Mouse (Mus musculus) liver, embryonic 14 days (tissue): ENCODE data around the gene Coro1b. TPM values are rescaled to one million over a fixed set of nuclear protein-coding genes. Genes with fewer than 3 reads are reported as not detected.

Experiments used
- polyA plus RNA-seq: library from polyadenylated mRNA; depleted of rRNA; stranded (reverse); fragments of >200 nt; gene quantifications from 2 replicates; pipeline ENCODE4 v1.2.3, GENCODE M21; 2012; rRNA removed

The Coro1b gene
- polyA plus RNA-seq = 50.4 and 60.2 TPM in 2 replicates

DNA sequence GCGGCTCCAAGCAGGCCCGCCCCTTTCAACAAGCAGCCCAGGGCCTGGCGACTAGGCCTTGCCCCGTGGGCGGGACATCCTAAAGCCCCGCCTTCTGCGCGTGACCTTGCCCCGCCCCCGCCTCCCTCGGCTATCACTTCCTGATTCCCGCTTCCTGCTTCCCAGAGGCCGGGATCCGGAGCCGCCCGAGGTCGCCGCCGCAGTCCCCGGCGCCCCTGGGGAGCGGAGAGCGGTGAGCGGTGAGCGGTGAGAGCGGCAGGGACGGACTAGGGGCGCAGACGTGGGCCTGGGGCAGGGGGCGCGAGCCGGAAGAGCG is at the start of gene Coro1b:
Gene Coro1b (plus strand): TSS at position 129 of the 316 bp plus-strand sequence.

GRCm38 (mm10) chr19:4099837-4100717 is 48.3 kb upstream of the Coro1b start, which contains the start of gene Pitpnm1:
Pitpnm1 (plus strand) TSS chr19:4099998.

GRCm38 (mm10) chr19:4125741-4126696 is 22.4 kb upstream of the Coro1b start, which contains the start of gene Aip:
Aip (minus strand) TSS chr19:4125858.

GRCm38 (mm10) chr19:4139446-4139845 is 9.0 kb upstream of the Coro1b start, which contains the start of gene Gpr152:
Gpr152 (plus strand) TSS chr19:4139787.

DNA sequence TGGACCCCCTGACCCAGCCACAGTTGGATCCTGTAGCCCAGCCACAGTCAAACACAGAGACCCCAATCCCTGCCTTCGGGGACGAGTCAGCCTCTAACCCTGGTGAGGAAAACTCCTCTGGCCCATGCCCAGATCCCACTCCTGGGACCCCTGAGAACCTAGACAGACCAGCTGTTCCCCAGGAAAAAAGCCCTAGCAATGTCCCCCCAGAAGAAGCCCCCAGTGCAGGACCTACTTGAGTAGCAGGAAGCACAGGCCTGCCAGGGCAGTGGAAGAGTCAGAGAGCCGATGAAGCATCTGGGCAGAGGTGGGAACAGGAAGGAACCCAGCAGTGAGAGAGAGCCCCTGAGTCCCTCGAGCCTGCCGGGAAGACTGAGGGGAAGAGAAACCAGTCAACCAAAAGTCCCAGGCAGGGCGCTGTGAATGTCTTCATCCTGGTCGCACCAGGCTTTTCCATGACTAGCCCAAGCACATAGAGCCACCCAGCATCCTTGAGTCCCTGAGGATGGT is 4.6 kb upstream of the Coro1b start, which contains the start of gene Cabp4:
Gene Cabp4 (minus strand): TSS at position 275 of the 510 bp plus-strand sequence.

DNA sequence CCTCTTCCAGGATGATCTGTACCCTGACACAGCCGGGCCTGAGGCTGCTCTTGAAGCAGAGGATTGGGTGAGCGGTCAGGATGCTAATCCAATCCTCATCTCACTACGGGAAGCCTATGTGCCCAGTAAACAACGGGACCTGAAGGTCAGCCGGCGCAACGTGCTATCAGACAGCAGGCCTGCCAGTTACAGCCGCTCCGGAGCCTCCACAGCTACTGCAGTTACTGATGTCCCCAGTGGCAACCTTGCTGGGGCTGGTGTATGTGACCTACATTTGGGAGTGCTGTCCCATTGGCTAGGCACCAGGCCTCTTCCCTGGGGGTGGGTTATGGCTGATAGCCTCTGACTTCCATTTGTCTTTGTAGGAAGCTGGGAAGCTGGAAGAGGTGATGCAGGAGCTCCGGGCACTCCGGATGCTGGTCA is 4.8 kb downstream of the Coro1b start, which contains the start of gene Ptprcap:
Gene Ptprcap (plus strand): TSS at position 373 of the 423 bp plus-strand sequence.

GRCm38 (mm10) chr19:4162646-4163542 is 14.5 kb downstream of the Coro1b start, which contains the start of gene Rps6kb2:
Rps6kb2 (minus strand) TSS chr19:4163354.

GRCm38 (mm10) chr19:4175368-4175947 is 27.0 kb downstream of the Coro1b start, which contains the start of gene Carns1:
Carns1 (minus strand) TSS chr19:4175479.

DNA sequence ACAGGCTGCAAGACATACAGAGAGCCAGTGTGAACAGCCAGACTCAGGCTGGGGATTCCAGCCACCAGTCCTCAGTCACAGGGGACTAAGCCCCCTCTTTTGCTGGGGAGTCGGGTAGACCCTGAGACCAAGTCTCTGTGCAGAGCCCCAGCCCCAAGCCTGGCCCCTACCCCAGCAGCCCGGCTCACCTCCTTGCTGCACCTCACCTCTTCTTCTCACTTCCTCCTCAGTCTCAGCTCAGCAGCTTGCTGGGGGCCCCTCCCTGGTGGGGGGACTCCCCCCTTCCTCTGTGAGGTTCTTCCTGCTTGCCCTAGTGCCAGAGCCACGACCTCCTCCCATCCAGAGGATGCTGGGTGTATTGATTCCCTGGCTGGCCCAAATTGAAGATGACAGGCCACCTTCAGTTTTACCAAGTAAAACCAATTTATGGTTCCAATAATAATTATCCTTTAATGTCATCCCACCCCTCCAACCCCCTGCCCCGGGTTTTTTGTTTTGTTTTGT is 42.5 kb downstream of the Coro1b start, which contains the start of gene Tbc1d10c:
Gene Tbc1d10c (minus strand): TSS at position 454 of the 504 bp plus-strand sequence.

DNA sequence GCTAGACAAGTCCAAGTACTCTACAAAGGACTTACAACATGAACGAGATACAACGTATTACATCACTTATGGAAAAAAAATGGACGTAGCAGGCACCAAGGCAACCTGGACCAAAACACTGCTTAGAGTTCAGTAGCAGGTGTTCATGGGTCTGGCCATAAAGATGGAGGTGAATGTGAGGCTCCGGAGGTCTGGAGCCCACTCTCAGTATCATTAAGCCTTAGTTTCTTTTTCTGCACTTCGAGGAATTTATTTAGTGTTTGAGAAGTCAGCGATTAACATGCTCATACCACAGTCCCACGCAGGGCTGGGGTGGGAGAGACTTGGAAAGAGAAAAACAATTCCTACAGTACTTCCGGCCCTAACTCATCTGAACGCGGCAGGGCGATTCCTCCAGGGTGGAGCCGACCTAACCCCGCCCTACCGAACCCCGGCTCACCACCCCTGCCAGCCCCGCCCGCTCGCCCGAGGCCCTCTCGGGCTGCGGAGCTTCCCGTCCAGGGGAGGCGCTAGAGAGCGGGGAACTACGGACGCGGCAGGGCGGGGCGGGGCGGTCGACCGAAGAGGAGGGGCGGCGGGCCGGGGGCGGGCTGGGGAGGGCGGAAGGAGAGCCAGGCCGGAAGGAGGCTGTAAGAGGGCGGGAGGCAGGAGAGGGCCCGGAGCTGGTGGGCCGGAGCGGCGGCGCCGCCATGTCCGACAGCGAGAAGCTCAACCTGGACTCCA is 43.3 kb downstream of the Coro1b start, which contains the start of gene Ppp1ca:
Gene Ppp1ca (plus strand): TSS at position 538 of the 723 bp plus-strand sequence.

GRCm38 (mm10) chr19:4201291-4201909 is 53.0 kb downstream of the Coro1b start, which contains the start of gene Rad9a:
Rad9a (minus strand) TSS chr19:4201662.

Other genes starting within 250 kb of the Coro1b start
- gene Tcirg1, start 241.5 kb upstream of the Coro1b start, polyA plus RNA-seq = 44.9 and 50.6 TPM in 2 replicates
- gene Ndufs8, start 235.8 kb upstream of the Coro1b start, polyA plus RNA-seq = 113 and 127 TPM in 2 replicates
- 2.7 and 3.6 TPM in 2 replicates for gene Aldh3b1, start 218.8 kb upstream of the Coro1b start, polyA plus RNA-seq
- gene Unc93b1, start 213.4 kb upstream of the Coro1b start, polyA plus RNA-seq = 15.5 and 20.9 TPM in 2 replicates
- gene Aldh3b3, start 190.0 kb upstream of the Coro1b start, polyA plus RNA-seq = 0.02 TPM in 1 of 2 replicates, not detected in the other
- gene Aldh3b2, start 176.3 kb upstream of the Coro1b start, polyA plus RNA-seq = 0.29 and 0.64 TPM in 2 replicates
- gene Acy3, start 162.0 kb upstream of the Coro1b start, polyA plus RNA-seq = 8.6 and 11.4 TPM in 2 replicates
- 0.29 and 0.55 TPM in 2 replicates for gene Tbx10, start 155.9 kb upstream of the Coro1b start, polyA plus RNA-seq
- 2.0 and 3.6 TPM in 2 replicates for gene Nudt8, start 148.0 kb upstream of the Coro1b start, polyA plus RNA-seq
- gene Gm49405, start 148.0 kb upstream of the Coro1b start, polyA plus RNA-seq = 0.59 and 0.60 TPM in 2 replicates
- 1.4 and 1.5 TPM in 2 replicates for gene Doc2g, start 145.3 kb upstream of the Coro1b start, polyA plus RNA-seq
- 79.3 and 86.8 TPM in 2 replicates for gene Ndufv1, start 135.8 kb upstream of the Coro1b start, polyA plus RNA-seq
- 225 and 279 TPM in 2 replicates for gene Gstp1, start 110.6 kb upstream of the Coro1b start, polyA plus RNA-seq
- 6.6 and 8.4 TPM in 2 replicates for gene Gstp2, start 102.6 kb upstream of the Coro1b start, polyA plus RNA-seq
- gene Gstp3, start 89.0 kb upstream of the Coro1b start, polyA plus RNA-seq = 54.9 and 71.8 TPM in 2 replicates
- gene Cabp2, start 67.0 kb upstream of the Coro1b start, polyA plus RNA-seq = 0.23 and 0.25 TPM in 2 replicates
- gene Cdk2ap2, start 51.4 kb upstream of the Coro1b start, polyA plus RNA-seq = 46.8 and 54.8 TPM in 2 replicates
- 5.4 and 6.1 TPM in 2 replicates for gene Pitpnm1, start 48.6 kb upstream of the Coro1b start, polyA plus RNA-seq
- gene Aip, start 22.8 kb upstream of the Coro1b start, polyA plus RNA-seq = 36.6 and 38.9 TPM in 2 replicates
- gene Gpr152, start 8.8 kb upstream of the Coro1b start, polyA plus RNA-seq = not detected in 2 replicates
- 0.08 and 0.10 TPM in 2 replicates for gene Cabp4, start 4.6 kb upstream of the Coro1b start, polyA plus RNA-seq
- 12.2 and 12.5 TPM in 2 replicates for gene Ptprcap, start 5.0 kb downstream of the Coro1b start, polyA plus RNA-seq
- gene Rps6kb2, start 14.7 kb downstream of the Coro1b start, polyA plus RNA-seq = 16.1 and 20.9 TPM in 2 replicates
- 0.32 and 0.41 TPM in 2 replicates for gene Carns1, start 26.9 kb downstream of the Coro1b start, polyA plus RNA-seq
- gene Tbc1d10c, start 42.7 kb downstream of the Coro1b start, polyA plus RNA-seq = 2.6 and 3.0 TPM in 2 replicates
- 200 and 246 TPM in 2 replicates for gene Ppp1ca, start 43.4 kb downstream of the Coro1b start, polyA plus RNA-seq
- 18.8 and 20.8 TPM in 2 replicates for gene Rad9a, start 53.0 kb downstream of the Coro1b start, polyA plus RNA-seq
- gene Clcf1, start 65.6 kb downstream of the Coro1b start, polyA plus RNA-seq = 0.97 and 1.0 TPM in 2 replicates
- not detected in 2 replicates for gene AC109138.7, start 65.7 kb downstream of the Coro1b start, polyA plus RNA-seq
- 12.3 and 14.6 TPM in 2 replicates for gene Pold4, start 83.3 kb downstream of the Coro1b start, polyA plus RNA-seq
- gene Ssh3, start 120.6 kb downstream of the Coro1b start, polyA plus RNA-seq = 2.1 and 2.8 TPM in 2 replicates
- 0.88 and 1.0 TPM in 2 replicates for gene Ankrd13d, start 134.5 kb downstream of the Coro1b start, polyA plus RNA-seq
- gene Grk2, start 157.6 kb downstream of the Coro1b start, polyA plus RNA-seq = 28.2 and 29.9 TPM in 2 replicates
- 16.2 and 19.1 TPM in 2 replicates for gene Kdm2a, start 249.7 kb downstream of the Coro1b start, polyA plus RNA-seq